Mouse (Mus musculus) gastrocnemius, adult 2 months (tissue): ENCODE measurements around the gene Rad23a. TPM values are rescaled to one million over a fixed set of nuclear protein-coding genes. Genes with fewer than 3 reads are reported as not detected.

Experiments
- DNase-seq: peaks from one replicate; pipeline ENCODE4 v3.0.0; 2022
- H3K27ac ChIP-seq: fragments of 200-600 bp; 2 replicates; pipeline ENCODE4 v1.8.1; 2022; ENCODE audit warnings: mild to moderate bottlenecking
- H3K4me3 ChIP-seq: fragments of 200-600 bp; 2 replicates; pipeline ENCODE4 v1.8.1; 2022; ENCODE audit warnings: mild to moderate bottlenecking, moderate library complexity
- CTCF ChIP-seq: fragments of 200-600 bp; IDR thresholded peaks from 2 replicates; pipeline ENCODE4 v1.8.1; 2022; ENCODE audit warnings: antibody characterized with exemption, mild to moderate bottlenecking, moderate library complexity
- intact Hi-C: fragments of 180-260 bp; cut with DNase I; formaldehyde crosslinking; loops from one replicate; pipeline ENCODE4 v1.15.1; 2025
- total RNA-seq, 2 experiments: library from RNA; stranded (reverse); gene quantifications; 2 replicates each; pipeline ENCODE4 v1.2.3; 2021

The Rad23a gene
- total RNA-seq, 2 experiments from 2014 or later: 159 to 172 TPM

GRCm38 (mm10) chr8:84816117-84816516, 24.3 kb downstream of the Rad23a start:
- DNase-seq: no peak
- intact Hi-C loops: no loop called here
- Histone ChIP-seq H3K4me3 (no peak overlapping the region), H3K27ac (peak overlapping the region; percentile 96; the same call in 1 of the 2 replicates)
- no peak for TF ChIP-seq CTCF

GRCm38 (mm10) chr8:84815547-84815946, 24.9 kb downstream of the Rad23a start:
- Histone ChIP-seq H3K27ac (peak overlapping the region; percentile 96), H3K4me3 (peak overlapping the region; percentile 65)
- peak; percentile 97 for DNase-seq
- intact Hi-C loops: loop anchor here (2.0 kb wide), 1 partner anchor 177 kb away; no protein-coding TSS in a partner anchor
- no peak for TF ChIP-seq CTCF

- peak overlapping the region; percentile 96 for H3K27ac ChIP-seq
- DNase-seq: peak; percentile 71
- H3K4me3 ChIP-seq: peak overlapping the region; percentile 65
- TF ChIP-seq CTCF: no peak
- intact Hi-C loops: loop anchor here (2.0 to 5.0 kb wide), 2 partner anchors 176 to 222 kb away; no protein-coding TSS in a partner anchor
Observed at GRCm38 (mm10) chr8:84814555-84815441, 25.7 kb downstream of the Rad23a start.

GRCm38 (mm10) chr8:84814240-84814554, 26.3 kb downstream of the Rad23a start:
- H3K4me3 ChIP-seq: peak overlapping the region; percentile 65
- H3K27ac ChIP-seq: peak overlapping the region; percentile 96
- intact Hi-C loops: loop anchor here (2.0 to 5.0 kb wide), 2 partner anchors 175 to 222 kb away; no protein-coding TSS in a partner anchor
- TF ChIP-seq CTCF: no peak
- no peak for DNase-seq

GRCm38 (mm10) chr8:84813830-84814229, 26.6 kb downstream of the Rad23a start:
- H3K27ac ChIP-seq: peak overlapping the region; percentile 96
- DNase-seq: no peak
- intact Hi-C loops: loop anchor here (2.0 to 5.0 kb wide), 4 partner anchors 75 to 222 kb away; no protein-coding TSS in a partner anchor
- H3K4me3 ChIP-seq: no peak overlapping the region
- no peak for TF ChIP-seq CTCF

- Histone ChIP-seq H3K4me3 (no peak overlapping the region), H3K27ac (peak overlapping the region; percentile 53)
- DNase-seq: peak; percentile 83
- intact Hi-C loops: loop anchor here (2.0 to 5.0 kb wide), 3 partner anchors 74 to 221 kb away; no protein-coding TSS in a partner anchor
- TF ChIP-seq CTCF: peak; percentile 86
Observed at GRCm38 (mm10) chr8:84813059-84813458, 27.4 kb downstream of the Rad23a start.

GRCm38 (mm10) chr8:84811303-84811702, 29.2 kb downstream of the Rad23a start:
- no peak for DNase-seq
- intact Hi-C loops: loop anchor here (5.0 kb wide), 1 partner anchor 219 kb away; no protein-coding TSS in a partner anchor
- Histone ChIP-seq H3K4me3 (peak overlapping the region; percentile 63), H3K27ac (peak overlapping the region; percentile 64)
- no peak for TF ChIP-seq CTCF

- Histone ChIP-seq H3K4me3 (peak overlapping the region; percentile 63), H3K27ac (peak overlapping the region; percentile 64)
- peak; percentile 88 for TF ChIP-seq CTCF
- DNase-seq: peak; percentile 94
- intact Hi-C loops: loop anchor here (5.0 kb wide), 1 partner anchor 219 kb away; no protein-coding TSS in a partner anchor
Observed at GRCm38 (mm10) chr8:84810896-84811295, 29.6 kb downstream of the Rad23a start.

GRCm38 (mm10) chr8:84809941-84810280, 30.6 kb downstream of the Rad23a start:
- no peak for DNase-seq
- intact Hi-C loops: loop anchor here (5.0 kb wide), 1 partner anchor 218 kb away; no protein-coding TSS in a partner anchor
- no peak for TF ChIP-seq CTCF
- H3K27ac ChIP-seq: peak overlapping the region; percentile 62; the same call in 1 of the 2 replicates
- H3K4me3 ChIP-seq: no peak overlapping the region

- H3K4me3 ChIP-seq: no peak overlapping the region
- no peak for DNase-seq
- peak overlapping the region; percentile 62 for H3K27ac ChIP-seq
- no peak for TF ChIP-seq CTCF
- intact Hi-C loops: no loop called here
Observed at GRCm38 (mm10) chr8:84809109-84809940, 31.1 kb downstream of the Rad23a start.

GRCm38 (mm10) chr8:84806031-84806430, 34.4 kb downstream of the Rad23a start:
- DNase-seq: no peak
- Histone ChIP-seq H3K27ac (no peak overlapping the region), H3K4me3 (no peak overlapping the region)
- intact Hi-C loops: no loop called here
- TF ChIP-seq CTCF: no peak; the same call in 1 of the 2 replicates

- no peak for TF ChIP-seq CTCF
- Histone ChIP-seq H3K27ac (peak within 1 kb of the TSS; percentile 96), H3K4me3 (peak within 1 kb of the TSS; percentile 91)
- intact Hi-C loops: loop anchor here (2.0 to 5.0 kb wide), 3 partner anchors 25 to 63 kb away; no protein-coding TSS in a partner anchor
- peak; percentile 89 for DNase-seq
Observed at GRCm38 (mm10) chr8:84799999-84800831, 40.2 kb downstream of the Rad23a start, which contains the start of gene Nfix. Gene Nfix (minus strand): TSS chr8:84800344.
